Mouse (Mus musculus) right cerebral cortex, postnatal 4 days (tissue): ENCODE measurements around the gene Hscb.
A peak's percentile ranks its signal among the peaks of the same experiment; 100 is the strongest.

Experiments
- DNase-seq: peaks from one replicate; pipeline ENCODE4 v3.0.0-alpha.2; 2022

Hscb gene

DNA sequence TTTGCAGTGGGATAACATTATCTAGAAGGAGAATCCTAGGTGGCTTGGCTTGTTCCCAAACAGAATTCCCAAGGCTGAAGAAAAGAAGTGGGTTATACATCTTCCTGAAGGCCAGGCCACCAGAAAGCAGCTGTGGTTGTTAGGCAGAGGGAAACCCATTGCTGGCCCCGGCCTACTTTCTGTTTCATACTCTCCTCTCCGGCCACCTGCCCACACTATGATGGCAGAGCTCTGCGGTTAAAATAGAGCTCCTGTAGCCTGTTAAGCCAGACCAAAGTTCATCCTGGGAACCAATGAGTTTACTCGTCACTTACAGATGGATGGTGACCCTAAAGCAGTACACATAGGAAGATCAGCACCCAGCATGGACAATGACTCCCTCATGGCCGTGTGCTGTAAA, 12.0 kb downstream of the Hscb start:
- DNase-seq = no peak

- DNase-seq = no peak
These were observed 12.6 kb downstream of the Hscb start for GRCm38 (mm10) chr5:110826781-110827495.

GRCm38 (mm10) chr5:110824421-110824820, 15.2 kb downstream of the Hscb start:
- DNase-seq = no peak

DNA sequence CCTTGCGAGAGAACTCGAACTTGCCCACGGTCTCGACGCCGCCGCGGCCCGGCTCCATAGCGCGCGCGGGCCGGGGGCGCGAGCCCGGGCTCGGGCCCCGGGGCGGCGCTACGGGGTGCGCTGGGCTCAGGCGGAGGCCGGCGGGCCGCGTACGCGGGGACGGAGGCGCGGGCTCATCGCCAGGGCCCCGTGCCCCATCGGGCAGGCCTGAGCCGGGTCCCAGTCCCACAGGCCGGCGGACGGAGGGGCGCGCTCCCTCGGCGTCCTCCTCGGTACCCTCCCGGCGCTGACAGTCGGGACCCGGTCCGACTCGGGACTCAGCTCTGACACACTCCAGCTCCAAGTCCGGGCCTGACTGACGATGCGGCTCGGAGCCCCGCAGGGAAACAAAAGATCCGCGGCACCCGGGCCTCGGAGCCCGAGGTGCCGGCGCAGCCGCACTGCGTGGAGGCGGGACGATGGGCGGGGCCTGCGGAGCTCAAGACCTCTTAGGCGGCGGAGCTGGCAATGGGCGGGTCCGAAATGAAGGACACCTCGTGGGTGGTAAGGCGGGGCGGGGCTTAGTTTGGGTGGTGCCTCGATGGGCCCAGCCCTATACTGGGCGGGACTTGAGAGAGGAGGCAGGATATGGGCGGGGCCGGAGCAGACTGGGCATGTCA, 29.8 kb downstream of the Hscb start, which contains the start of gene Ulk1:
Gene Ulk1, minus strand, starts transcription at position 431 of the 659 bp plus-strand sequence.
- DNase-seq = peak; percentile 99

- DNase-seq = no peak
These were observed 30.5 kb downstream of the Hscb start for GRCm38 (mm10) chr5:110808821-110809666.

DNA sequence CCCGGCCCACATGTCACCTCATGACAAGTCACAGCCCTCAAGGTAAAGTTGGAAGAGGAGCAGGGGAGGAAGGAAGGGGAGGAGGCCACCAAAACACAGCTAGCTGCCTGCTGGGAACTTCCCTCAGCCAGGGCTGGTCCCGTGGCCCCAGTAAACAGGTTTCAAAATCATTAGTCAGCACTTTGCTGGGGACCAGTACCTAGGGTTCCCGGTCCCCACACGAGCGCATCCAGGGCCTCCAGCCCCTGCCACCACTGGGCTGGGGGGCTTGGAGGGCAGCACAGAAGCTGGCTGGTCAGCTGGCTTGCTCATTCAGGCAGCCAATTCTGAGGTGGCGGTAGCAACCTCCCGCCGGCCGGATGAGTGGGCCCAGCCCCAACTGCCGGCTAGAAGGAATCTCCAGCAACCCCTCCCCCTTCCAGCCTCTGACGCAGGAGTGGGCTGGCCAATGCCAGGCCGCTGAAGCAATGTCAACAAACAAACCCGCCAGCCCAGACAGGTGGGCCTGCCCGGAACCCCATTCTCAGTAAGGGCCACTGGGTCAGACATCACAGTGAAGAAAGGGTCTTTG, 31.4 kb downstream of the Hscb start:
- peak; percentile 63 for DNase-seq

GRCm38 (mm10) chr5:110807453-110807852, 32.1 kb downstream of the Hscb start:
- no peak for DNase-seq

DNA sequence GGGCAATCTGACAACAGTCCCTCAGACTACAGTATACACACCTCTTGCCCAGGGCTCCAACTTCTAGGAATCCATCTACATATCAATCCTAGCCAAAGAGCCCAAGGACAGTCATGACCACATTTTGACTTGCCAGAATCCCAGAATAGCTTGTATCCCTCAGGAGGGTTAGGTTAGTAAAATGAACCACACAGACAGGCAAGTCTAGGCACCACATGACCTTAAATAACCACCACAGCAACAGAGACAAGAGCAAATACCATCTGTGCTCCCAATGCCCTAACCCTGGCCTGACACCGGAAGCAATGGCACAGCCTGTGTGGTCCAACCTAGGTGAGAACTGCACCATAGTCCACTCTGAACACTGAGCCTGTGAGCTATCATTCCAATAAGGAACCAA, 32.9 kb downstream of the Hscb start:
- no peak for DNase-seq

DNA sequence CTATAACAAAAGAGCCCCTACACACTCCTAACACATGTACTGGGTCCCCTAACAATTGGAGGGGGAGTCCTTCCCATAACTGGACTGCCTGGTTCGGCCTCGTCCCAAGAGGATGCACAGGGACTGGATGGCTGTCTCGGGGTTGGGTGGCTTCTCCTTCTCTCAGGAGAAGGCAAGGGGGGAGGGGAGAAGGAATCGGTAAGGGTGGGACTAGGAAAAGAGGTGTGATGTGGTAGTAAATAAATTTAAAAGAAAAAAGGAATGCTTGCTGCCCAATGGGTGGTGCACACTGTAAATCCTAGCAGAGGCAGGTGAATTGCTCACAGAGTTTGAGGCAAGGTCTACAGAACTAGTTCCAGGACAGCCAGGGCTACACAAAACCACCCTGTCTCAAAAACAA, 33.4 kb downstream of the Hscb start:
- DNase-seq = no peak

DNA sequence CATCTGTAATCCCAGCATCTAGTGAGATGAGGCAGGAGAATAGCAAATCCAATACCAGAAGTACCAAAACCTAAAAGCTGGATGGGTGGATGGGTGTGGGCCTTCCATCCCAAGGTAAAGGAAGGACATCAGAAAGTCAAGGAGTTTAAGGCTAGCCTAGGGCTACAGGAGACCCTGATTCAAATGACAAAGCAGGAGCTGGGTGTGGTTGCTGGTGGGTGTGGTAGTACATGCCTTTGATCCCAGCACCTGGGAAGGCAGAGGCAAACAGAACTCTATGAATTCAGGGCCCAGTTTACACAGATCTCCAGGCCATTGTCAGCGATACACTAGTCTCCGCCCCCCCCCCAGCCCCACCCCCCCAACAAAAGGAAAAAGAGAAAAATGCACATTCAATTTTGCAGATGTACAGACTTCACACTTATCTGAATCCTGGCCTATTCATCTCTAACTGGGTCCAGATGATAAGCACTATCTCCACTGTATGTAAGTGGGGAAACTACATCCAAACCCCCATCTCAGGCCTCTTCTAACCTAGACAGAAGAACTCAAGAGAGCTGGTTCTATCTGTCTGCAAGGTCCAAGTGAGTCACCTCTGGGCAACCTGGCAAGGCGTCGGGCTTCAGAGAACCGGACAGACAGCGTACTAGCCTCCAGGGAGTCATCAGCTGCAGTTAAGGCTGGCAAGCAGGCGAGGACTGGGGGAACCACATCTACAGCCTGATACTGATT, 35.4 kb downstream of the Hscb start:
- DNase-seq = no peak

DNA sequence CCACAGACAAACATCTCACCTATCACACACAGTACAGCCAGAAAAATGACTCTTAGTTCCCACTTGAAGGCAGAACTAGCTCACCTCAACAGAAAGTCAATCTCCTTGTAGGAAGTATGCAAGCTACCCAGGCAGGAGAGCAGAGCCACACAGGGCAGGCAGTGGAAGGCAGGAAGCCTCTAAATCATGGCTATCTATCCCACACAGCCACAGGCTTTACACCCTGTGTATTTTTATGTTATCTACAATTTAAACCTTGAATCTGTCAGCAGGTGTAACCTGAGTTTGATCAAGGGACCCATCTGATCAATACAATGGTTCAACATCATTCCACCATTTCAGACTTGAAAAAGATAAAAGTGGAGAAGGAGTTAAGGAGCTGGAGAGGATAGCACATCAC, 36.8 kb downstream of the Hscb start:
- DNase-seq = no peak

DNA sequence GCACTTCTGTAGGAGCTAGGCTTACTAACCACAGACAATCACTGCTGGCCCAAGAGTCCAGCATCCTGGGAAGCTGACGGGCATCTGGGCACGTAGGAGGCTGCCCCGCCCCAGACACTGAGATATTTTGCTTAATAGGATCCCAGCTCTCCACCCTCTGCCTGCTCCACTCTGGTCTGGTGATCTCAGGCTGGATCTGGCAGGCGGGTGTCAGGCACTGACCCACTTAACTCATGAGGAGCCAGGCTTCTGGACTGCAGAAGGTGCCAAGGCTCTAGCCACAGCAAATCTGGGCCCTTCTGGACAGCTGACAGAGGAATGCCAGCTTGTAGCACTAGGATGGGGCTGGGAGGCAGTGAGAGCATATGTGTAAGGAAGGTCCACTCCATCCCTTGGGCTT, 37.4 kb downstream of the Hscb start:
- no peak for DNase-seq

DNA sequence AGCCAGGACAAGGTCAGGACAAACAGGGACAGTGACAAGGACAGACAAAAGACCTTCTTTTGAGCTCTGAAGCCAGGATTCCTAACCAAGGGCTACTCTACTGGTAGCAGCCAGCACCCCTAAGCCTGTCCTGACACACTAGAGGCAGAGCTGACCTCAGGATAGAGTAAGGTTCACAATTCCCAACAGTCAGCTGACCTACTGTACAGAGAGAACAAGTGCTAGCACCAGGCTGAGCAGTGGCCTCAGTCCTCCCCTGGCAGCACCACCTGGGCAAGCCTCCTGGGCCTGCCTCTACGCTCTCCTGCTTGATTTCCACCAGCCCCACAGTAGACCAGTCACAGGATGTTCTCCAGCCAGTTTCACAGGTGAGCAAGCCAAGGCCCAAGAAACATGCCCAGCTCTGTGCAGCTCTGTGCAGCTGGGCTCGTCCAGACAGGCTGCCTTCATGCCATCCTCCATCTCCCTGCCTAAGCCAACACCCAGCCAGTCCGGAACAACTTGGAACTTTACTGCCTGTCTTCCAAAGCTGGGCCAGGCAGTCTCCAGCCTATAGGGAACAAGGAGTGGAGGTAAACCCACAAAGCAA, 38.4 kb downstream of the Hscb start:
- DNase-seq = no peak

DNA sequence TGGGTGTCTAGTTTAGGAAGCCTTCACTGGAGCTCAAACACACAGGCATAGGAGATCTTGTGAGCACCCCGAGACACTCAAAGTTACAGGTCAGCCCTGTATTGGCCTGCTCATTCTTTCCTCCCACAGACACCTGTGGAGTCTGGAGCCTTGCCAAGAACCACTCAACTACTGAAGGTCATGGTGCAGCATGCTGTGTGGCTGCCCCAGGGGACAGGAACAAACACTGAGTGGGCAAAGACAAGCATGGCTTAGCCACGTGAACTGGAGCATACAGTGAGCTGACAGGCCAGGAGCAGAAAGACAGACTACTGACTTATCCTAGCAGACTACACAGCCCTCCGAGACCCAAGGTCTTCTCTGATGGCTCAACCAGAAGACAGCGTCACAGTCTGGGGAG, 41.9 kb downstream of the Hscb start:
- no peak for DNase-seq

- DNase-seq = no peak
These were observed 45.2 kb downstream of the Hscb start for GRCm38 (mm10) chr5:110794363-110794762.

GRCm38 (mm10) chr5:110788684-110789083, 50.9 kb downstream of the Hscb start:
- peak; percentile 33 for DNase-seq

GRCm38 (mm10) chr5:110786081-110786835, 53.3 kb downstream of the Hscb start:
- no peak for DNase-seq

DNA sequence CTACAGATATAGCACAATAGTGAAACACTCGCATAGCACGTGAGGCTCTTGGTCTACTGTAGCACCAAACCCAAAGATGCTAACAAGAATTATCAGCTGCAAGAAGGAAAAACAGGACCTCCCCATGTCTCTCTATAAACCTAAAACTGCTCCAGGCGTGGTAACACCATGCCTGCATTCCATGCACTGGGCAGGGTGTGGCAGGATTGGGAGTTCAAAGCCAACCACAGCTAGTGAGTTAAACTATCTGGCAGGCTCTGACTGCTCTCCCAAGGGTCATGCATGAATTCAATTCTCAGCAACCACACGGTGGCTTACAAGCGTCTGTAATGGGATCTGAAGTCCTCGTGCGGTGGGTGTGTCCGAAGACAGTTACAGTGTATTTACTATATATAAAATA, 56.4 kb downstream of the Hscb start:
- DNase-seq = no peak

GRCm38 (mm10) chr5:110781529-110782238, 57.9 kb downstream of the Hscb start:
- no peak for DNase-seq

GRCm38 (mm10) chr5:110780761-110781528, 58.6 kb downstream of the Hscb start:
- DNase-seq = no peak
